ENCODE assay signal across 8 mouse cellular contexts in genomic region chr11:47658135-47658534, GRCm38 (mm10).
DNase-seq lines count a peak whose midpoint lies in the region; ATAC-seq lines count a peak whose summit lies in the region.

No protein-coding gene starts in this region.

- DNase-seq in forebrain, embryonic 10.5 days (ENCODE audit: extremely low spot score, low spot score), result peak; percentile 47
- DNase-seq in liver (peak; percentile 59), R1 (ENCODE audit: low read depth, low spot score) (peak; percentile 78)
- peak; percentile 62 for DNase-seq in embryo, embryonic 11 days
- peak; percentile 44 for DNase-seq in lung, postnatal 14 days

- H3K9me3 ChIP-seq in forebrain, embryonic 10.5 days, result no peaks in the 10 kb centered on the region
- H3K9me3 ChIP-seq in forebrain, embryonic 16.5 days (ENCODE audit: control insufficient read depth, low read length), result no peaks in the 10 kb centered on the region
- H3K9me3 ChIP-seq in liver, embryonic 12.5 days (replicated peaks), result no peaks in the 10 kb centered on the region

- no peak overlapping the region for H3K27ac ChIP-seq in forebrain, embryonic 10.5 days
- no peak overlapping the region for H3K27ac ChIP-seq in forebrain, embryonic 16.5 days (ENCODE audit: low read length)
- H3K27ac ChIP-seq in liver, embryonic 12.5 days, result no peak overlapping the region

- H3K36me3 ChIP-seq in forebrain, embryonic 10.5 days (replicated peaks), result no peaks in the 10 kb centered on the region
- H3K36me3 ChIP-seq in forebrain, embryonic 16.5 days (ENCODE audit: control insufficient read depth, insufficient read depth), result no peaks in the 10 kb centered on the region
- H3K36me3 ChIP-seq in liver, embryonic 12.5 days, result no peaks in the 10 kb centered on the region

- no peak overlapping the region for H3K4me3 ChIP-seq in forebrain, embryonic 10.5 days
- H3K4me3 ChIP-seq in forebrain, embryonic 16.5 days (replicated peaks; ENCODE audit: low read length), result no peak overlapping the region
- no peak overlapping the region for H3K4me3 ChIP-seq in liver, embryonic 12.5 days

- 0% methylated on average over 1 of the region's 1 CpGs for WGBS in forebrain, embryonic 10.5 days
- 2% methylated on average over 1 of the region's 1 CpGs for WGBS in forebrain, embryonic 16.5 days
- 3% methylated on average over 1 of the region's 1 CpGs for WGBS in liver, embryonic 12.5 days (ENCODE audit: insufficient replicate concordance)

- no peak overlapping the region for H3K4me2 ChIP-seq in forebrain, embryonic 16.5 days (ENCODE audit: low read length)
- no peak overlapping the region for H3K4me2 ChIP-seq in liver, embryonic 12.5 days

- ATAC-seq in forebrain, embryonic 16.5 days, result no peak
- ATAC-seq in liver, embryonic 12.5 days, result no peak
- ATAC-seq in granulocyte monocyte progenitor cell, adult 5-6 weeks (replicated peaks; ENCODE audit: poor library complexity, severe bottlenecking), result no peak

- H3K9ac ChIP-seq in forebrain, embryonic 16.5 days (replicated peaks; ENCODE audit: low read depth, low read length), result no peak overlapping the region
- H3K9ac ChIP-seq in liver, embryonic 12.5 days, result no peak overlapping the region

- H3K27me3 ChIP-seq in forebrain, embryonic 10.5 days (ENCODE audit: poor library complexity, severe bottlenecking), result no peaks in the 10 kb centered on the region
- H3K27me3 ChIP-seq in forebrain, embryonic 16.5 days (replicated peaks; ENCODE audit: control insufficient read depth, insufficient read depth, low read length), result no peaks in the 10 kb centered on the region
- no peaks in the 10 kb centered on the region for H3K27me3 ChIP-seq in liver, embryonic 12.5 days (replicated peaks)

- H3K4me1 ChIP-seq in forebrain, embryonic 10.5 days, result no peaks in the 10 kb centered on the region
- H3K4me1 ChIP-seq in forebrain, embryonic 16.5 days (replicated peaks; ENCODE audit: control insufficient read depth, insufficient read depth, low read length), result no peaks in the 10 kb centered on the region
- H3K4me1 ChIP-seq in liver, embryonic 12.5 days, result no peaks in the 10 kb centered on the region
